Mouse (Mus musculus): ENCODE results near the gene Pmel. TPM values are rescaled to one million over a fixed set of nuclear protein-coding genes. Genes with fewer than 3 reads are reported as not detected.
"Not testable (repeated sequence)": the region's sequence is repeated elsewhere in the genome, so short reads cannot be mapped to it uniquely, and the experiment has no call there.

Gene Pmel
- total RNA-seq, 2 experiments from 2014 or later: 0.97 to 1.2 TPM

DNA sequence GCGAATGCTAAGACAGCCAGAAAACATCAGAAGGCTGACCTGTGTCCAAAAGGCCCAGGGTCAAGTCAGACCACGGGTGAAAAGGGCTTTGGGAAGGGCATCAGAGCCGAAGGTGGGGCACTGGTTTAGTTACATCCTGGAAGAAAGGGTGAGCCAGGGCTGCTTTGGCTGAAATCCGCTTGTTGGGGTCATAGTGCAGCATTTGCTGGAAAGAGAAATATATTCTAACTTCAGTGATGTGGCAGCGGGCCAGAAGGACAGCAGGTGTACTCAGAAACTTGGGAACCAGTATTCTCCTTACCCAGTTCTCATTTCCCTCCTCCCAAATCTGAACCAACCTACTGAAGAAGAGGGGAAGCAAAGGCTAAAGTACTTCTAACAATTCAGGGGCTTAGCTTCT is 5.0 kb upstream of the Pmel start:
- DNase-seq (ENCODE audit: low spot score in 2 of 2): no peak
- intact Hi-C loops (cut with DNase I): loop anchor here (5.0 kb wide), 1 partner anchor 48 kb away; the partner anchor contains the start of gene Pym1

DNA sequence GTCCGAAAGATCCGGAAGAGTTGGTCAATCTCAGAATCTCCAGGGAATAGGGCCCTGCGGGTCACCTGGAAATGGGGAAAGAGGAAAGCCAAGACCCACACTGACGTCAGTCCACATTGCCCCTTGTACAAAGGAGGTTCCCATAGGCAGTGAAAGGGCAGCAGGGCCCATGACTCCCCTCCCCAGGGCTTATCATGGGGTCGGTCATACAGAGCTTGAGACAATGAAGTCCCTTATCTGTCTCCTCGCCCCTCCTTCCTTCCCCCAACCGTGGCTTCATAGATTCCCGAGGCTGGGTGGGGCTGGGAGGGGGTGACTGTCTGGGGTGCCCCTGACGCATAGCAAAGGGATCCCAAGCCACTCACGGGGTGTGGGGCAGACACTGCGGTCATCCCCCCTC is 4.4 kb upstream of the Pmel start:
- intact Hi-C loops (cut with DNase I): loop anchor here (5.0 kb wide), 1 partner anchor 48 kb away; the partner anchor contains the start of gene Pym1
- DNase-seq (ENCODE audit: low spot score in 2 of 2): no peak

DNA sequence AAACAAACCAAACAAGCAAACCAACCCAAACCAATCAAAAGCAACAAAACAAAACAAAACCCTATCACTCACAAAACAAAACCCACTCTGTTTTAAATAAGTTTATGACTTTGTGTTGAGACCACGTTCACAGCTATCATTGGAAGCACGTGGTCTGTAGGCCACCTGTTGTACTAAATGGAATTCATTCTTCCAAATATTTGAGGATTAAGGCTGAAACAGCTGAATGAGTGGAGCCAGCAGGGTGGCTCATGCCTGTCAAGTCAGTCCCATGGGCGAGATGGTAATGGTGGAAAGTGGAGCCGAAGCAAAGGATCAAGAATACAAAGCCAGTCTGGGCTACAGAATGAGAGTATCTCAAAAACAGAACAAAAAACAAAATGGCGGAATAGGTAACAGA is 3.3 kb upstream of the Pmel start:
- no peak for DNase-seq (ENCODE audit: low spot score in 2 of 2)
- intact Hi-C loops (cut with DNase I): no loop called here

DNA sequence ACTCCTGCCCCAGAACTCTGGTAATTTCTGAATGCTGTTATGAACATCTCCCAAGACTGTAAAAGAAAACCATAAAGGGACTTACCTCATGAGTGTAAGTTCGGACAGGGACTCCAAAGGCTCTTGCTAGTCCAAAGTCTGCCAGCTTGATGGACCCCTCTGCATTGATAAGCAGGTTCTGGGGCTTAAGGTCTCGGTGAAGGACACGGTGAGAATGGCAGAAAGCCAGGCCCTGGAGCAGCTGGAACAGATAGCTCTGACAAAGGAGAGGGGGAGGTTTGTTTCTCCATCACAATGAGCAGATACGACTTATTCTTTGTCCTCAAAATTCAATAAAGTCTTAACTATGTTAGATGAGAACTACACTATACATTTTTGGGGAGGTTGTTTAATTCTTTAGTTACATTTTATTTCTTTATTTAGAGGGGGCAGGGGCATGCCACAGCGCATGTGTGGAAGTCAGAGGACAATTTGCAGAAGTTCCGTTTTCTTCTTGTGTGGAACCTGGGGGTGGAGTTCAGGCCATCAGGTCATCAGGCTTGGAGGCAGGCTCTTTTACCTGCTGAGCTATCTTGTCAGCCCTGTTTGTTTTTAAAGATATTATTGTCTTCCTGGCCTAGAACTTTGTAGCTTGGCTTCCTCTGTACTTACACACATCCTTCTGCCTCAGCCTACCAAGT is 1.5 kb upstream of the Pmel start:
- intact Hi-C loops (cut with DNase I): no loop called here
- no peak for DNase-seq (ENCODE audit: low spot score in 2 of 2)

DNA sequence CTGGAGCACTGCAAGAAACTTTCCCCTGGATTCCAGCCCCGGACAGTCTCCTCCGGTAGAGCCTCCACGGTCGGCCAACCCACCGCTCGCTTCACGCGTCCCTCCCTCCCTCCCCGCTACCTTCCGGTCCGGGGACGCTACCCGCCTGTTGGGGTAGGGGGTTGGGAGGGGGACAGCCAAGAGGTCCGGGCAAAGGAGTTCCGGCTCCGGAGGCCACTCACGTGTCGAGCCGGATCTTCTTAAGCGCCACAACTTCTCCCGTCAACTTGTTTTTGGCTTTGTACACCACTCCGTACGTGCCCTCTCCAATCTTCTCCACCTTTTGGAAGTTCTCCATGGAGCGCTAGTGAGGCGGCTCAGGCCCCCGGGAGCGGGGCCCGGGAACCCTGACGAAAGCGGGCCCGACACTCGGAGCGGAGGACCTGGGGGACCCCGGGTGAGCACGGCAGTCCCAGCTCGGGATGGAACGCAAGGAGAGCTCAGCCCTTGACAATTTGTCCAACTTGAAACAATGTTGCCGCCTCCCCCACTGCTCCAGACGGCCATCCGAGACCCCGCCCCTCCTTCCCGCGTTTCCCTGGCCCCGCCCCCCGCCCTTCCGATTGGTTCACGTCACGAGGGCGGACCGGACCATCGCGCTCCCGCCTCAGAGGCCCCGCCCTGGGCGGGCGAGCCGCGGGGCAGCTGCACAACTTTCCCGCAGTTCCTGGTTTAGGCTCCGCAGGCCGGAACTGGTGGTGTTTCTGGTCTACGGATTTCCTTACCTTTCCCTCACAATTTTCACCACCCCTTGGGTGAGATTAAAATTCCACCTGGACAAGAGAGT is 709 bp downstream of the Pmel start, which contains the start of gene Cdk2:
Gene Cdk2 (minus strand): TSS at position 541 of the 826 bp plus-strand sequence.
- DNase-seq (ENCODE audit: low spot score in 2 of 2): peak; percentile 79 to 85
- intact Hi-C loops (cut with DNase I): no loop called here

DNA sequence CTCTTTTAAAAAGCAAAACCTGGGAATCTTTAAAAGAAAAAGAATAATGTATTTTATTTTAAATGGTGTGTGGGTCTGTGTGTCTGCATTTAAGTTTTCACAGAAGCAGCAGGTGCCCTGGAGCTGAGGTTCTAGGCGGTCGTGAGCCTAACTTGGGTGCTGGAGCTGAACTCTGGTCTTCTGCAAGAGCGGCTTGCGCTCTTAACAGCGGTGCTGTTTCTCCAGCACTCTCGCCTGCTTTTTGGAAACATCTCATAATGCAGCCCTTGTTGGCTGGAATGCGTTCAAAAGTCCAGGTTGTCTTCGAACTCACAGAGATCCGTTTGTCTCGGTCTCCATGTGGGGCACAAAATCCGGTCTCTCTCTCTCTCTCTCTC is 1.3 kb downstream of the Pmel start:
- intact Hi-C loops (cut with DNase I): no loop called here
- DNase-seq (ENCODE audit: low spot score in 2 of 2): peak; percentile 24 to 38

DNA sequence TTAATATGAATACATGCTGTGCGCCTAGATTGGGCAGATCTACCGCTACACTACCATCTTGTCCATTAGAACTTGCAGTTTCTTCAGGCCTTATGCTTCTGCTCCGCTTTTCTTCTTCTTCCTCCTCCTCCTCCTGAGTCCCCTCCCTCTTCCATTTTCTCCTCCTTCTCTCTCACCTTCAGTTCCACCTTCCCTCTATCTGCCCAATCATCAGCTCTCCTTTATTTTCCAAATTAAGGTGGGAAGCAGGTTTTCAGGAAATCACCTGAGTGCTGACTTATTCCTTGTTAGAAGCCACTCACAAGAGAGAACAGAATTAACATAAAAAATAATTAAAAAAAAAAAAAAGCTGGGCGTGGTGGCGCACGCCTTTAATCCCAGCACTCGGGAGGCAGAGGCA is 7.3 kb downstream of the Pmel start:
- intact Hi-C loops (cut with DNase I); DNase-seq (ENCODE audit: low spot score in 2 of 2): not testable (repeated sequence)

DNA sequence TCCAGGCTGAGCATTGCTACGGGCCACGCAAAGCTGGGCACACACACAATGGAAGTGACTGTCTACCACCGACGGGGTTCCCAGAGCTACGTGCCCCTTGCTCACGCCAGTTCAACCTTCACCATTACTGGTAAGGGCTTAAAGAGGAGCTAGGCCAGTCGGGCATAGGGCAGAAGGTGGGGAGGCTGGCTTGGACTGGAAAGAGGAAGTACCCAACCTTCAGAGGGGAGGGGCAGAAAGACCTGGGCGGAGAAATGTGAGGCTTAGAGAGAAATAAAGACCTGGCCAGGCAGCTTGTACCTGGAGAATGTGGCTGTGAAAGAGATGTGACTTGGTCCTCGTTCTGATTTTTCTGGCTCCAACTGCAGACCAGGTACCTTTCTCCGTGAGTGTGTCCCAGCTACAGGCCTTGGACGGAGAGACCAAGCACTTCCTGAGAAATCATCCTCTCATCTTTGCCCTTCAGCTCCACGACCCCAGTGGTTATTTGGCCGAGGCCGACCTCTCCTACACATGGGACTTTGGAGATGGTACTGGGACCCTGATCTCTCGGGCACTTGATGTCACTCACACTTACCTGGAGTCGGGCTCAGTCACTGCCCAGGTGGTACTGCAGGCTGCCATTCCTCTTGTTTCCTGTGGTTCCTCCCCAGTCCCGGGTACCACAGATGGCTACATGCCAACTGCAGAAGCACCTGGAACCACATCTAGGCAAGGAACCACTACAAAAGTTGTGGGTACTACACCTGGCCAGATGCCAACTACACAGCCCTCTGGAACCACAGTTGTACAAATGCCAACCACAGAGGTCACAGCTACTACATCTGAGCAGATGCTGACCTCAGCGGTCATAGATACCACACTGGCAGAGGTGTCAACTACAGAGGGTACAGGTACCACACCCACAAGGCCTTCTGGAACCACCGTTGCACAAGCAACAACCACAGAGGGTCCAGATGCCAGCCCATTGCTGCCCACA is 11.9 kb downstream of the Pmel start:
- intact Hi-C loops (cut with DNase I): no loop called here
- DNase-seq (ENCODE audit: low spot score in 2 of 2): no peak

DNA sequence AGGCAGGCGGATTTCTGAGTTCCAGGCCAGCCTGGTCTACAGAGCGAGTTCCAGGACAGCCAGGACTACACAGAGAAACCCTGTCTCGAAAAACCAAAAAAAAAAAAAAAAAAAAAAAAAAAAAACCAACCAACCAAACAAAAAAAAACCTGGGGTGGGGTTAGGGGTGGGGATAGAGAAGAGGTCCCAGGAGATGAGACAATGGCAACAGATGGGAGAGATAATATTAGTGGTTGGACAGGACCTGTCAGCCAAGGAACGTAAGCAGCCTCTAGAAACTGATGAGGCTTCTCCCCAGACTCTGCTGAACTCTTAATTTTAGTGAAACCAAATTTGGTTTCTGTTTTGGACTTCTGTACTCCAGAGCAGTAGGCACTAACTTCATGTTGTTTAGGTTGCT is 21.5 kb downstream of the Pmel start:
- DNase-seq (ENCODE audit: low spot score in 2 of 2); intact Hi-C loops (cut with DNase I): not testable (repeated sequence)

DNA sequence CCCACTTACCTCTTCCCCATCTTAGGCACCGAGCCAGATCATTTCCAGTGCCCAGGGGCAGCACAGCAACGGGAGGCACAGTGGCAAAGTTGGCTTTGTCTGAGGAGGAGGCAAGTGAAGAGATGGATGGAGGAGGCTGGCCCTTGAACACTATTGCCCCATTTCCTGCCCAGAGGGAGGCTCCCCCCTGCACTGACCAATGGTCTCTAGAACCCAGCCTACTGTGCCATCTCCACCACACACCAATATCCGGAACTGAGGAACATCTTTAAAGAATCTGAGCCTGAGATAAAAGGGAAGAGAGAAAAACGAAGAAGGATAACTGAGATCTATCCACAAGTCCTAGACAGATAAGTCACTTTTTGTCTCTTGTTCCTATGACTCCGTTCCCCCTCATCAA is 24.1 kb downstream of the Pmel start:
- intact Hi-C loops (cut with DNase I): no loop called here

DNA sequence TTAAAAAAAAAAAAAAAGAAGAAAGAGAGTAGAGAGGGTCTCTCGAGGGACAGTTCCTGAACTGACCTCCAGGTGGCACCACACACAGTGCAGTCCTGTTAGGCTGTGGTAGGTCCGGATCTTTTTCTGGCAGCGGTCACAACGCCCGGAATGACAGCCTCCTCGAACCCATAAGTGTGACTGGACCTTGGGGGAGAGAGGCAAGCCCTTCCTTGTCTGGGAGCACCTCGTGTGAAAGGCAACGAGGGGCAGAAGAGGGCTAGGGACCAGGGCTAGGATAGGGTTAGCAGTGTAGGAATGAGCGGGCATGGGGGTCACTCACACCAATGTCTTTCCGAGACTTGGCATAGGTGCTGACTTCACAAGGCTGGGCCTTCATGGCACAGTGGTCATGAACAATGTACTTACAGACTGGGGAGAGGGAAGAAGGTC is 27.0 kb downstream of the Pmel start:
- intact Hi-C loops (cut with DNase I): no loop called here
- peak; percentile 69 to 72 for DNase-seq (ENCODE audit: low spot score in 2 of 2)

More for the DNA sequence above, 24.1 kb downstream of the Pmel start:
- no peak for DNase-seq (ENCODE audit: low spot score in 2 of 2)

DNA sequence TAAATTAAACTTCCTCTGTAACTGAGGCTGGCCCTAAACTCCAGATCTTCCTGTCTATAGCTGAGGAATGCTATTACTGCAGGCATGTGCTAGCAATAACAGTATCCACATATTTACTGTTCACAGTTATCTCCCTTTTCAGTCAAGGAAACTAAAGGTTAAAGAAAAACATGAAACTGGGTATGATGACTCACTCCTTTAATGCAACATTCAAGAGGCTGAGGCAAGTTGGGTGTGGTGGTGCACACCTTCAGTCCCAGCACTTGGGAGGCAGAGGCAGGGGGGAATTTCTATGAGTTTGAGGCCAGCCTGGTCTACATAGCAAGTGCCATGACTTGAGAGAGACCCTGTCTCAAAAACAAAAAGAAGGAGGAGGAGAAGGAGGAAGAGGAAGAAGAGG is 28.0 kb downstream of the Pmel start:
- DNase-seq (ENCODE audit: low spot score in 2 of 2): no peak
- intact Hi-C loops (cut with DNase I): no loop called here

DNA sequence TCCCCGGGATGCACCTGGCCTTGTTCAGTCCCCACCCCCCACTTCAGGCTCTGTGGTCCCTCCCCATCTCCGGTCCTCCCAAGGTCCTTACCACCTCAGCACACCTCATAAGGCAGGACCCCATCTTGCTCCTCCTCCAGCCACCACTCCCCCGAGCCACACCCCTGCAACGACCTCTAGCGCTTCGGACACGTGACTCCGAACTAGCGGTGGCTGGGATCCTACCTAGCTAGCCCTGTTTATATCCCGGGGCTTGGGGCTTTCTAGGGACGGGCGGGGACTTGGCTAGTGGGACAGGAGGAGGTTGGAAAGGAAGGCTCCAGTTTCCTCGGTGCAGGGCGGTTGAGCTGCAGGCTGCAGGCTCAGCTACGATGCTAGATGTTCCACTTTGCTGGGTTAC is 33.4 kb downstream of the Pmel start:
- intact Hi-C loops (cut with DNase I): no loop called here
- DNase-seq (ENCODE audit: low spot score in 2 of 2): no peak

DNA sequence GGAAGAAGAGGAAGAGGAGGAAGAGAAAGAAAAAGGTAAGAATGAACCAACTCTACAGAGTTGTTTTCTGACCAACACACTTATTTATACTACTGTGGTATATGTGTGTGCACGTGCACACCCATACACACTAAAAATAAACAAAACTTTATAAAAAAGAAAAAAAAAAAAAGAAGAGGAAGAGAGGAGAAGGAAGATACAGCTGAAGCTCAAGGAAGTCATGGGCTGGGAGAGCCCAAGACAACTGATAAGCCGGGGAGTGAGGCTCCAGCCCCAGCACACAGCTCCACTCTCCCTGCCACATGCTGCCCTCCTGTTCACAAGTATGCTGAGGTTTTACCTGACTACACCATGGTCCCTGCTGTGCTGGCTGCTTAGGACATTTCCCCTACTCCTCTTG is 36.3 kb downstream of the Pmel start:
- intact Hi-C loops (cut with DNase I): loop anchor here (5.0 kb wide), 1 partner anchor 152 kb away; the partner anchor contains the start of gene Gdf11
- no peak for DNase-seq (ENCODE audit: low spot score in 2 of 2)

DNA sequence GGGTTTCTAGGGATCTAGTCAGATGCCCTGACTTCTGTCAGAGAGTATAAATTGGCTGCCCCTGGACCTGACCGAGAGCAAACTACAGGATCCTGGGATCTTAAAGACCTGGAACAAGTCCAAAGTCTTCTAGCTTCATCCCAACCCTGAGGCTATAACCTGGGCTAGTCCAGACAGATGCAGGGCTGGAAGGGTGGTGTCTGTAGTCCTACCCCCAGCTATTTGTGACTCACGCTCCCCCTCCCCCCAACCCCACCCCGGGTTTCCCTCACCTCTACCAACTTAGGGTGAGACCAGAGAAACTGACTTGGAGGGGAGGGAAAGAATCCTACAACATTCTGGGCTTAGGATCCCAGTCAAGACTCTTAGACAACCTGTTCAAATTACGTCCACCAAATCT is 38.6 kb downstream of the Pmel start:
- intact Hi-C loops (cut with DNase I): loop anchor here (5.0 kb wide), 1 partner anchor 150 kb away; the partner anchor contains the start of gene Gdf11
- no peak for DNase-seq (ENCODE audit: low spot score in 2 of 2)

DNA sequence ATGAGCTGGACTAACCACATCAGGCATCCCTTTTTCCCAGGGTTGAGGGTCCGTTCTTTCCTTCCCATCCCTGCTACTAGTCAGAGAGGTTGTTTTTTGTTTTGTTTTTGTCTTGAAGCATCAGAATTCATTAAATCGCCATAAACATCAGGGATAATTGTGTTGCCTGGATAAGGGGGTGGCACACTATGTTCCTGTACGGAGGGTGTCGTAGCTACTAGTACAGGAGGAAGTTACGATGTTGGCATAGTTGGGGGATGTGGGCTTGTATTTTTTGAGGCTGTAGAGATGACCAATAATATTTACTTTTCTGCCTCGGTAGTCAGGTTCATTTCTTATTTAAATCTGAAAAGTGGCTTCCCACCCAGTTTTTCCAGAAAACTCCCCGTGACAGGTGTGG is 39.2 kb downstream of the Pmel start:
- DNase-seq (ENCODE audit: low spot score in 2 of 2): no peak
- intact Hi-C loops (cut with DNase I): loop anchor here (5.0 kb wide), 1 partner anchor 149 kb away; the partner anchor contains the start of gene Gdf11

DNA sequence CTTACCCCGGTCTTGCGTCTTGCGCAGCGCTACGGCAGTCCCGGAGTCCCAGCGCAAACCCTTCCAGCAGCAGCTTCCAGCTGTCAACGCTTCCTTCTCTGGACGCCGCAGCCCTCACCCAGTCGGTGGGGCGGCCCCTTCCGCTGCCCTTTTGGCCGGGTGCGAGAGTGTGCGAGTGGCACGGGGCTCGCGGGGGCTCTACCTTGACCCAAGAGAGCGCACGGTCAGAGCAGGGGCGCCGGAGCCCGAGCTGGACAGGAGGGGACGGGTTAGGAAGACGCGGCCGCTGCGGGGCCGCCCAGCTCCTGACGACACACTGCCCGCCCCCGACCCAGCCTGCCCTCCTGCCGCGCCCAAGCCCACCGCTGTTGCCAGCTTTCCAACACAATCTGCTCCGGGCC is 39.8 kb downstream of the Pmel start:
- DNase-seq (ENCODE audit: low spot score in 2 of 2): peak in 1 of 2 experiments; percentile 27
- intact Hi-C loops (cut with DNase I): loop anchor here (5.0 kb wide), 1 partner anchor 149 kb away; the partner anchor contains the start of gene Gdf11

DNA sequence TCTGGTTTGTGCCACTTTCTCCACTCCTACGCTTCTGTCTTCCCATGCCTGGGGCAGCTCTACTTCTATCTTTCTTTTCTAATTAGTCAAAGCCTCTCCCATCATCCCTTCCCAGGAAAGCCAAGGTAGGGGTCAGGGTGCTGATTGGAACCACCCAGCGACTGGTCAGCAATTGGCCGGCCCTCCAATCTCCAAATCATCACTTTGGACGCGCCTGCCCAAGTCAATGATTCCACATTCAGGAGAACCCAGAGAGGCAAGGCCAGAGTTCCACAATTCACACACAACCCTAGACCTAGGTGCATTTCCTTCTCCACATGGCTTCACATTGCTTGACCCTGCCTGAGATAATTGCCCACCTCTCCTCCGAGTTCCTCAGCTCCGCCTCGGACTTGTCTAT is 40.2 kb downstream of the Pmel start:
- no peak for DNase-seq (ENCODE audit: low spot score in 2 of 2)
- intact Hi-C loops (cut with DNase I): loop anchor here (5.0 kb wide), 1 partner anchor 148 kb away; the partner anchor contains the start of gene Gdf11

Data from left cerebral cortex, postnatal 14 days (tissue).